Mouse (Mus musculus) heart, embryonic 10.5 days (tissue): Measurements from ENCODE around the gene Abcc3. TPM values are rescaled to one million over a fixed set of nuclear protein-coding genes. Genes with fewer than 3 reads are reported as not detected.

Experiments
- DNase-seq: peaks from one replicate; pipeline ENCODE4 v3.0.0-alpha.2; 2017; ENCODE audit warnings: low spot score
- H3K27ac ChIP-seq: fragments of 300-500 bp; sonication (generic); 2 replicates; pipeline ENCODE4 v1.5.1; 2016; ENCODE audit warnings: mild to moderate bottlenecking
- H3K27me3 ChIP-seq: fragments of 300-500 bp; sonication (generic); 2 replicates; pipeline ENCODE4 v1.6.1; 2016; ENCODE audit warnings: mild to moderate bottlenecking; ENCODE audit not compliant: poor library complexity, insufficient read depth, severe bottlenecking
- H3K36me3 ChIP-seq: fragments of 300-500 bp; sonication (generic); 2 replicates; pipeline ENCODE4 v1.6.1; 2016; ENCODE audit warnings: mild to moderate bottlenecking, moderate library complexity
- H3K4me1 ChIP-seq: fragments of 300-500 bp; sonication (generic); 2 replicates; pipeline ENCODE4 v1.6.1; 2016; ENCODE audit warnings: mild to moderate bottlenecking
- H3K4me3 ChIP-seq: fragments of 300-500 bp; sonication (generic); 2 replicates; pipeline ENCODE4 v1.5.1; 2016; ENCODE audit warnings: mild to moderate bottlenecking, moderate library complexity
- H3K9me3 ChIP-seq: fragments of 300-500 bp; sonication (generic); 2 replicates; pipeline ENCODE4 v1.6.1; 2016; ENCODE audit warnings: mild to moderate bottlenecking, moderate library complexity
- WGBS: fragments of 180-500 bp; shearing (Covaris S2); methylation state at CpG from one replicate; pipeline ENCODE4 v1.1.7; 2016; 5-methylcytosine and 5-hydroxymethylcytosine counted together
- polyA plus RNA-seq: library from polyadenylated mRNA; unstranded; fragments of >200 nt; fragmentation: Nextera tagmentation; extraction: Ambion mirVana; gene quantifications from 2 replicates; pipeline ENCODE4 v1.2.1, GENCODE M21; 2016

Abcc3 gene
- polyA plus RNA-seq, 1 experiment from 2014 or later, result 0.88 TPM

DNA sequence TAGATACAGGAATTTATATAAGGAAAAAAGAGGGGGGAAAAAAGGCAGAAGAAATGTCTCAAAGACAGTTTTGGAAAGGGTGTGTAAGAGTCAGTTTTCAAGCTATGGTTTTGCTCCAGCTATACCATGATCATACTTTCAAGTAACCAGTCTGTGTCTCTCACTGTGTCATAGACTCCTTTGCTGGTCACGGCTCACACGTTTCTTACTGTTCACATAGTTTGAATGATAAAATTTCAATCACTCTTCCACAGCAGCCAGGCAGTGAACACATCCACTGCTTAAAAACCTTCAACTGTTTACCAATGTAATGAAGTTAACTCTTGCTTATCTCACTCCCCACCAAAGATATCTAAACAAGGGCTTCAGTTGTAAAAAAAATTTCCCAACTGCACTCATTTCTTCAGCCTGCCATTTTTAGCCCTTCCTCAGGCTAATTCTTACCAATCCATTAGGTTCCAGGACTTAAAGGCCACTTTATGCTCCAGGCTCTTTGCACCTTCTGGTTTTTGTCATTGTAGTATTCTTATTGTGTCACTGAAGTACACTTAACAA lies 78.6 kb downstream of the Abcc3 start:
- no peak overlapping the region for H3K4me3 ChIP-seq
- 47% methylated on average over 2 of the region's 2 CpGs for WGBS

DNA sequence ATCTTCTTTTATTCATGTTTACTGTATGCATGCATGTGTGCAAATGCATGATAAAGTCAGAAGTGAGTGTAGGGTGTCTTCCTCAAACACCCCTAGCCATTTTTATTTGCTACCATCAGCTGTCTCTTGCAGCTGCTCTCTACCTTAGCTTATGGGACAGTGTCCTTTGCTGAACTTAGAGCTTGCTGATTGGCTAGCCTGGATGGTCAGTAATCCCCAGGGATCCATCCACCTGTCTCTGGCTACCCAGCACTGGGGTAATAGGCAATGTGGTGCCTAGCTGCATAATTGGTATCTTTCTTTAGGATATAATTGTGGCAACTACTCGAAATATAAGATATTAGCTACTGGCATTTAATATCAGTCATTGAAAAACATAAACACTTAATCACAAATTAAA lies 80.1 kb downstream of the Abcc3 start:
- Histone ChIP-seq H3K36me3 (peaks cover 13% of the 10 kb centered on the region; the same call in 1 of the 2 replicates), H3K4me3 (no peak overlapping the region), H3K9me3 (no peaks in the 10 kb centered on the region), H3K27ac (no peak overlapping the region), H3K4me1 (peaks cover 37% of the 10 kb centered on the region), H3K27me3 (no peaks in the 10 kb centered on the region)
- no peak for DNase-seq
- WGBS, result 92% methylated on average over 1 of the region's 1 CpGs

More for the DNA sequence above, 78.6 kb downstream of the Abcc3 start:
- peaks cover 43% of the 10 kb centered on the region for H3K4me1 ChIP-seq
- no peaks in the 10 kb centered on the region for H3K27me3 ChIP-seq
- H3K27ac ChIP-seq, result no peak overlapping the region
- H3K9me3 ChIP-seq, result no peaks in the 10 kb centered on the region
- peaks cover 17% of the 10 kb centered on the region; the same call in 1 of the 2 replicates for H3K36me3 ChIP-seq
- no peak for DNase-seq

DNA sequence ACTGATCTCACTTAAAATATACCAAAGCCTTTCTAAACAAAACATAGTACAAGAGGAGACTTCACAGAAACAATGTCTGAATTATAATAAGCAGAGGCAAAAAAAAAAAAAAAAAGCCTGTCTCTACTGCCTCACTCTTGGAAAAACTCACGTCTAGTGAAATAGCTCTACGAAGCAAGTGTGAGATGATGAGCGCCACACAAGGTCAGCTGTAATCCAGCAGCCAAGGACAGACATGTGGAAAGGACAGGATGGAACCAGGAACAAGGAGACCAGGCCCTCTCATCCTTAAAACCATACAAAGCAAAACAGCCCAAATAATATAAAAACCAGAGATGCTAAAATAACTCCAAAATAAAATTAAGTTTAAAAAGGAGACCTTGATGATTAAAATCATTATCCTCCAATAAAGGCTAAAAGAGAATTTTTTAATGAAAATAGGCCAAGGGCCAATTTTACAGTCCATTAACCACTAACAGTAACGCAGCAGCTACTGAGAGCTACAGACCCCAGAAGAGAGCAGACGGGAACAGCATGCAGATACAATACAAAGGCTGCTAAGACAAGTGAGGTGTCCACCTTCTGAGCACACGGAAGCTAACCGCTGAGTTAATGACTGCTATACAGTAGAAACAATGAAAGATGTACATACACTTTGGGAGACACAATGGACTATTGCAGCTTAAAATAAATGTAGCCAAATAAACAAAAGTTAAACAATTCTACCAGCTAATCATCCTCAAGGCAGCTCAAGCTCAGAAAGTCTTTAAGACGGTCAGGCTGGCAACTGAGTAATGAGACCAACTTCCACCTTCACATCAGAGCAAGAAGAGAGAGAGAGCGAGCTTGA lies 97.6 kb downstream of the Abcc3 start:
- 83% methylated on average over 9 of the region's 9 CpGs for WGBS
- H3K27me3 ChIP-seq, result no peaks in the 10 kb centered on the region
- no peak overlapping the region for H3K4me3 ChIP-seq
- peaks cover 99% of the 10 kb centered on the region for H3K36me3 ChIP-seq
- no peaks in the 10 kb centered on the region for H3K4me1 ChIP-seq
- no peaks in the 10 kb centered on the region for H3K9me3 ChIP-seq
- H3K27ac ChIP-seq, result no peak overlapping the region
- no peak for DNase-seq

Other genes with a start within 250 kb of the Abcc3 start
- 18.5 and 21.7 TPM in 2 replicates for gene Tob1, start 181.5 kb downstream of the Abcc3 start, polyA plus RNA-seq
- gene Wfikkn2, start 147.0 kb downstream of the Abcc3 start, polyA plus RNA-seq, result 0.59 and 1.7 TPM in 2 replicates
- 0.18 TPM in 1 of 2 replicates, not detected in the other for gene Gm21885, start 111.1 kb downstream of the Abcc3 start, polyA plus RNA-seq
- 66.3 and 93.4 TPM in 2 replicates for gene Luc7l3, start 71.0 kb downstream of the Abcc3 start, polyA plus RNA-seq
- 16.3 and 20.3 TPM in 2 replicates for gene Ankrd40, start 65.0 kb downstream of the Abcc3 start, polyA plus RNA-seq
- gene Cacna1g, start 81.2 kb upstream of the Abcc3 start, polyA plus RNA-seq, result 1.5 and 2.4 TPM in 2 replicates
- gene Spata20, start 93.2 kb upstream of the Abcc3 start, polyA plus RNA-seq, result not detected in 2 replicates
- gene Epn3, start 107.0 kb upstream of the Abcc3 start, polyA plus RNA-seq, result 7.7 and 14.2 TPM in 2 replicates
- gene Mycbpap, start 128.7 kb upstream of the Abcc3 start, polyA plus RNA-seq, result 9.3 and 12.5 TPM in 2 replicates
- gene Rsad1, start 156.3 kb upstream of the Abcc3 start, polyA plus RNA-seq, result 3.2 and 6.9 TPM in 2 replicates
- 0.11 and 0.28 TPM in 2 replicates for gene Chad, start 172.1 kb upstream of the Abcc3 start, polyA plus RNA-seq
- 2.8 and 4.1 TPM in 2 replicates for gene Acsf2, start 208.9 kb upstream of the Abcc3 start, polyA plus RNA-seq
- 229 and 251 TPM in 2 replicates for gene Lrrc59, start 236.8 kb upstream of the Abcc3 start, polyA plus RNA-seq